Mouse (Mus musculus) G1E (cell line): ENCODE results near the gene Cnfn. TPM values are rescaled to one million over a fixed set of nuclear protein-coding genes. Genes with fewer than 3 reads are reported as not detected.
"Not testable (repeated sequence)": the region's sequence is repeated elsewhere in the genome, so short reads cannot be mapped to it uniquely, and the experiment has no call there.

Source experiments
- ATAC-seq: 2 replicates; pipeline ENCODE4 v1.8.0; 2016; ENCODE audit warnings: mild to moderate bottlenecking; ENCODE audit not compliant: insufficient number of reproducible peaks, poor library complexity, low FRiP score, severe bottlenecking; ENCODE audit errors: extremely low read depth
- DNase-seq: peaks from one replicate; pipeline ENCODE4 v3.0.0; 2012; ENCODE audit warnings: low spot score
- H3K27me3 ChIP-seq: 2 replicates; pipeline ENCODE4 v1.6.1; 2012; ENCODE audit warnings: mild to moderate bottlenecking, low read length, inconsistent platforms; ENCODE audit not compliant: insufficient read depth
- H3K36me3 ChIP-seq: replicated peaks from 2 replicates; pipeline ENCODE3; 2012; ENCODE audit warnings: mild to moderate bottlenecking, inconsistent platforms
- H3K4me1 ChIP-seq: 2 replicates; pipeline ENCODE4 v1.6.1; 2012; ENCODE audit warnings: low read depth, low read length, inconsistent platforms, mixed read lengths; ENCODE audit not compliant: insufficient read depth
- H3K4me3 ChIP-seq: 2 replicates; pipeline ENCODE4 v1.5.1; 2012; ENCODE audit warnings: low read depth, mild to moderate bottlenecking, inconsistent platforms, low read length, moderate library complexity, mixed read lengths
- H3K9me3 ChIP-seq: replicated peaks from 2 replicates; pipeline ENCODE4 v1.6.1; 2012; ENCODE audit warnings: inconsistent platforms
- CTCF ChIP-seq: IDR thresholded peaks from 2 replicates; pipeline ENCODE4 v1.5.1; 2012; ENCODE audit warnings: low read depth, low read length, inconsistent platforms, mixed read lengths
- GATA1 ChIP-seq: IDR thresholded peaks from 2 replicates; pipeline ENCODE4 v1.6.1; 2012; ENCODE audit warnings: borderline replicate concordance, low read length, inconsistent platforms, mixed read lengths
- GATA2 ChIP-seq: IDR thresholded peaks from 2 replicates; pipeline ENCODE4 v1.6.1; 2012; ENCODE audit warnings: low read depth, low read length, inconsistent platforms, borderline replicate concordance
- POLR2AphosphoS5 ChIP-seq: IDR thresholded peaks from 2 replicates; pipeline ENCODE4 v1.6.1; 2012; ENCODE audit warnings: low read depth, low read length, inconsistent platforms; ENCODE audit not compliant: insufficient replicate concordance
- TAL1 ChIP-seq: conservative IDR thresholded peaks from 2 replicates; pipeline ENCODE4 v1.6.1; 2012; ENCODE audit warnings: low read depth, low read length, inconsistent platforms, mixed read lengths
- polyA plus RNA-seq: library from polyadenylated mRNA; stranded (reverse); fragments of >175 nt; gene quantifications from 2 replicates; pipeline ENCODE4 v1.2.3, GENCODE M21; 2012
- total RNA-seq, 2 experiments: library from RNA; stranded (forward) in 1 of 2; stranded (reverse) in 1 of 2; fragments of 200-1000 nt in 1 of 2; fragments of >200 nt in 1 of 2; fragmentation: Nextera tagmentation in 1 of 2; gene quantifications; 2 replicates each; pipeline ENCODE4 v1.2.3; 2014 to 2017

The Cnfn gene
- total and polyA plus RNA-seq, 3 experiments, result not detected

- ATAC-seq (no peak), DNase-seq (no peak)
- no peaks in the 10 kb centered on the region for H3K9me3 ChIP-seq
- H3K4me1 ChIP-seq, result no peaks in the 10 kb centered on the region
- H3K4me3 ChIP-seq, result no peak overlapping the region
- peaks cover 91% of the 10 kb centered on the region for H3K36me3 ChIP-seq
- TF ChIP-seq TAL1 (no peak), GATA1 (no peak), POLR2AphosphoS5 (no peak), CTCF (no peak), GATA2 (no peak)
- H3K27me3 ChIP-seq, result no peaks in the 10 kb centered on the region
These were observed 28.3 kb downstream of the Cnfn start for GRCm38 (mm10) chr7:25341000-25341784.

GRCm38 (mm10) chr7:25339329-25339728 is 30.2 kb downstream of the Cnfn start:
- ATAC-seq (no peak), DNase-seq (no peak)
- TF ChIP-seq GATA2 (no peak), CTCF (no peak), TAL1 (no peak), GATA1 (no peak), POLR2AphosphoS5 (no peak)
- no peaks in the 10 kb centered on the region for H3K4me1 ChIP-seq
- H3K36me3 ChIP-seq, result peaks cover 91% of the 10 kb centered on the region
- no peaks in the 10 kb centered on the region for H3K9me3 ChIP-seq
- no peaks in the 10 kb centered on the region for H3K27me3 ChIP-seq
- no peak overlapping the region for H3K4me3 ChIP-seq

GRCm38 (mm10) chr7:25334472-25334871 is 35.1 kb downstream of the Cnfn start:
- Histone ChIP-seq H3K9me3 (no peaks in the 10 kb centered on the region), H3K27me3 (no peaks in the 10 kb centered on the region), H3K4me3 (no peak overlapping the region), H3K4me1 (0 out of 2 replicates have a peak, but pooled peaks cover 3% of the 10 kb centered on the region), H3K36me3 (peaks cover 92% of the 10 kb centered on the region)
- DNase-seq (no peak), ATAC-seq (no peak)
- TF ChIP-seq GATA2, result no peak
- TF ChIP-seq GATA1, result no peak
- TF ChIP-seq TAL1, result no peak

GRCm38 (mm10) chr7:25333596-25334307 is 35.8 kb downstream of the Cnfn start:
- TF ChIP-seq TAL1 (no peak), CTCF (peak; percentile 84)
- Histone ChIP-seq H3K4me3 (no peak overlapping the region), H3K4me1 (0 out of 2 replicates have a peak, but pooled peaks cover 3% of the 10 kb centered on the region), H3K27me3 (no peaks in the 10 kb centered on the region), H3K9me3 (no peaks in the 10 kb centered on the region), H3K36me3 (peaks cover 93% of the 10 kb centered on the region)
- ATAC-seq (no peak), DNase-seq (peak; percentile 77)

- Histone ChIP-seq H3K4me1 (peaks cover 7% of the 10 kb centered on the region), H3K4me3 (no peak overlapping the region), H3K36me3 (peaks cover 67% of the 10 kb centered on the region), H3K9me3 (no peaks in the 10 kb centered on the region), H3K27me3 (no peaks in the 10 kb centered on the region)
- ATAC-seq (no peak), DNase-seq (no peak)
- TF ChIP-seq GATA1, result no peak
- TF ChIP-seq POLR2AphosphoS5, result no peak
- TF ChIP-seq CTCF, result no peak
- no peak for TF ChIP-seq GATA2
- TF ChIP-seq TAL1, result no peak
These were observed 43.3 kb downstream of the Cnfn start for GRCm38 (mm10) chr7:25326233-25326632.

- H3K4me3 ChIP-seq, ATAC-seq, H3K9me3 ChIP-seq, H3K27me3 ChIP-seq, H3K4me1 ChIP-seq, DNase-seq: not testable (repeated sequence)
- peaks cover 61% of the 10 kb centered on the region for H3K36me3 ChIP-seq
These were observed 44.1 kb downstream of the Cnfn start for GRCm38 (mm10) chr7:25325431-25325830.

GRCm38 (mm10) chr7:25323219-25323618 is 46.3 kb downstream of the Cnfn start:
- no peaks in the 10 kb centered on the region for H3K9me3 ChIP-seq
- ATAC-seq, result no peak

More at GRCm38 (mm10) chr7:25323219-25323618, 46.3 kb downstream of the Cnfn start:
- H3K36me3 ChIP-seq, result peaks cover 52% of the 10 kb centered on the region
- no peak for TF ChIP-seq POLR2AphosphoS5
- no peak for TF ChIP-seq GATA1
- TF ChIP-seq GATA2, result no peak
- no peak for TF ChIP-seq TAL1
- no peak for TF ChIP-seq CTCF
- DNase-seq, result no peak
- peaks cover 10% of the 10 kb centered on the region for H3K4me1 ChIP-seq
- no peaks in the 10 kb centered on the region for H3K27me3 ChIP-seq
- no peak overlapping the region for H3K4me3 ChIP-seq
